Mouse (Mus musculus): ENCODE measurements around the gene Nectin2.

DNA sequence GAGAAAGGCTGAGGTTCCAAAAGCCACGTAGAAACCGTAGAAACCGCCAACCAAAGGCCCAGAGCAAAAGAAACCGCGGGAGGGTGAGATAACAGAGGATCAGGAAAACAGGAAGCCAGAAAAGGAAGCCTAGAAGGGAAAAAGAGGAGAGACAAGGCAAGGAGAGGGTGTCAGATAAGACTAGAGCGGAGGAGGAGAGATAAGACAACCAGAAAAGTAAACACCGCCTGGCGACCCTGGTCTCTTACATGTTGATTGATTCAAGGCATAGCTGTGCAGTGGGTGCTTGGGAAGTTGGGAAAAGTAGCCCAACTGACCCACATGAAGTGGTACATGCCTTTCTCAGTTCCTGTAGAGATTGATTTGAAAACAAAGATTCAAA lies 55.1 kb downstream of the Nectin2 start:
- TF ChIP-seq CTCF (IDR thresholded peaks at IDR 0.05; ENCODE audit: low read depth) (no peak), EP300 (optimal IDR thresholded peaks at IDR 0.05) (no peak)
